Mouse (Mus musculus): ENCODE results near the gene Pus7l. TPM values are rescaled to one million over a fixed set of nuclear protein-coding genes. Genes with fewer than 3 reads are reported as not detected.
"Not testable (repeated sequence)": the region's sequence is repeated elsewhere in the genome, so short reads cannot be mapped to it uniquely, and the experiment has no call there.

The Pus7l gene
- total RNA-seq, 2 experiments from 2014 or later: 5.4 to 5.9 TPM

DNA sequence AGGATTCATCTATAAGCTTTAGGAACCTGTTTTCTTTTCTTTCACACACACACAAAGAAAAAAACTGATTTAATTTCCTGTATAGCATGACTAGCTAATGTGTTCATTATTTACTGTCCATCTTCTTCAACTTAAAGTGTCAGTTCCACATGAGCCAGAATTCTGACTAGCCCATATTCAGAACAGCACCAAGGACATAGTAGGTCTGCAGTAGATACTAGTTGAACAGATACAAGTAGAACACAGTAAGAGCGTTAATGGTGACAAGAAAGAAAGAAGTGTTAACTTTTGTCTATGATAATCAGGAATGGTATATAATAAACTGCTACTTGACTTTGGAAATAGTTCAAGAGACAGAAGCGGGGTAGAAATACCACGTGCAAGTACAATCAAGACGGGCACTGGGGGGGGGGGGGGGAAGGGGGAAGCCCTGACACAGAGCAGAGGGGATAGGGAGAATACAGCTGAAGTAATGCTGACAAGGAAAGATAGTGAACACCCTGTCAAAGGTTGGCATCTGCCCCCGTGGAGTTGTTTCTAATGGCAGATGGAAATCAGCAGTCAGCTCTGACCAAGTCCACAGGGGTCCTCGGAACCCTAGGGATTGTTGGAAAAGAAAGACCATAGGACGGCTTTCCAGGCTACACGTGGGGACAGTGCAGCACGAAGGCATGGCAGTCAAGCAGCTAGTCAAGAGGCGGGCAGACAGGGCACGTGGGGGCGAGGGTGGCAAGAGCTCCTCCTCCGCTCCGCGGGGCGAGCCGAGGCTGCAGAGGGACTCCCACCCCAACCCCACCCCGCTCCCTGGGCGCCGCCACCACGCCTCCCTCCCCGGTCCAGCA, 559 bp downstream of the Pus7l start:
- no peak for DNase-seq

DNA sequence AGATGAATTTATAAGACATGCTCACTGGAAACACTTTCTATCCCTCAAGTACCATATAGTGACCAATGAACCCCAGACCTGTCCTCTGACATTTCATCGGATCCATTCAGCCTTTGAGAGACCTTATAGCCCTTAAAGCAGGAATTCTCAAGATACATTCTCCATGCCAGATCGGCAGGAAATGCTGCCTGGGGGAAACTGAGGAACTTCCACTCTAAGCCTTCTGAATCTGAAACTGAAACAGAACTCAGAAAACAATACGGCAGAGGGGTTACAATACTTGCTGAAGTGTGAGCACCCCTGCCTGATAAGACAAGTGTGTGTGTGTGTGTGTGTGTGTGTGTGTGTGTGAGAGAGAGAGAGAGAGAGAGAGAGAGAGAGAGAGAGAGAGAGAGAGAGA, 4.1 kb downstream of the Pus7l start:
- DNase-seq: no peak

DNA sequence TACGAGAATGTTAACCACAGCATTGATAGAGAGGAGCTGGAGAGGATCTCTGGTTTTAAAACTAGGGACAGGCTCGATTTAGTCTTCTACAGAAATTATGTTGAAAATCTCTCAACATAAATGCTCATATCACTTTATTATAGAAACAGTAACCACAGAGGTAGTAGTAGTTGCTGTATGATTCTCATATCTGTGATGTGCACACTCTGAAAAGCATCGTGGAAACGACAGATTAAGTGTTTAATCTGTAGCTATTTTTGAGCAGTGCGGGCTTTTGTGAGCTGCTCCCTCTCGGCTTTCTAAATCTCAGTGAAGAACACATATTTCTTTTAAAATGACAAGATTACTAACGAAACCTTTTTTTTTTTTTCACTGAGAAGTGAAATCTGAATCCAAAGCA, 7.8 kb downstream of the Pus7l start:
- DNase-seq: no peak

DNA sequence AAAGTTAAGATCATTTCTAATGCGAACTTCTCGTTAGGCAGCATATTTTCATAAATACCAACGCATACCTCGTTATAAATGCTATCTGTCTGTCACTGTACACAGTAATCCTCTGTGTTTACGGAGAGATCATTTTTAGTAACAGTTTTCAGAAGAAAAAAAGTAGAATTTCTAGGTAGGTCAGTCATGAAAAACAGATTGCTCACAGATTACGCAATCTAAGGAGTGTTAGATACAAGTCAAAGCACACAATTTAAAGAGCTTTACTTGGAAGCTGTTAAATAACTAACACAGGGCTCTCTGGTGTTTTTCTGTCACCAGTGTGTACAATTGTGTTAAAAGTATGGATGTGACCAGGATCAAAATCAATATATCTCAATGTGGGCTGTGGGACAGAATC, 10.4 kb downstream of the Pus7l start:
- no peak for DNase-seq

DNA sequence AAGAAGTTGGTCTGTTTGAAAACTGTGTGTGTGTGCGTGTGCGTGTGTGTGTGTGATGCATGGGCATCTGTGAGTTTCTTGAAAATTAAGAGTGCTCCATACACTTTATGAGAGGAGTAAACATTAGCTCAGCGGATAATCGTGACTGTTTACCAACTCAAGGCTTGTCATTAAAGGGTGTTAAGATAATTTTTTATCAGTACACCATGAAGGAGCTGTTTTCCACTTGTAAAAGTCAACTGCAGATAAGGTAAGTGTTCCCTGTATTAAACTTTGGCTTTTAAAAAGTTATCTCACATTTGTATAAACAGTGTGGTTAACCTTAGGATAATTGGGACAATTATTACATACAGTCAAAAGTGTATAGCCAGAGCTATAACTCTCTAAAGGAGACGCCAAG, 11.0 kb downstream of the Pus7l start:
- no peak for DNase-seq

DNA sequence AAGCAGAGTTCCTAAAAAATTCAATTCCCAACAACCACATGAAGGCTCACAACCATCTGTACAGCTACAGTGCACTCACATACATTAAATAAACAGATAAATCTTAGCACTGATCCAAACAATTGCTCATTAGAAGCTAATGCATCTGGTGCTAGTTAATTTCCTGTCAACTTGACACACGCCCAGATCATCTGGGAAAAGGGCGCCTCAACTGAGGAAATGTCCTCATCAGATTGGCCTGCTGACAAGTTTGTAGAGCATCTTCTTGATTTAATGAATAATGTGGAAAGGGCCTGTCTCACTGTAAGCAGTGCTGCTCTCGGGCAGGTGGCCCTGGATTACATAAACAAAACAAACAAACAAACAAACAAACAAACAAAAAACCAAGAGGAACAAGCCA, 12.8 kb downstream of the Pus7l start:
- DNase-seq: no peak

DNA sequence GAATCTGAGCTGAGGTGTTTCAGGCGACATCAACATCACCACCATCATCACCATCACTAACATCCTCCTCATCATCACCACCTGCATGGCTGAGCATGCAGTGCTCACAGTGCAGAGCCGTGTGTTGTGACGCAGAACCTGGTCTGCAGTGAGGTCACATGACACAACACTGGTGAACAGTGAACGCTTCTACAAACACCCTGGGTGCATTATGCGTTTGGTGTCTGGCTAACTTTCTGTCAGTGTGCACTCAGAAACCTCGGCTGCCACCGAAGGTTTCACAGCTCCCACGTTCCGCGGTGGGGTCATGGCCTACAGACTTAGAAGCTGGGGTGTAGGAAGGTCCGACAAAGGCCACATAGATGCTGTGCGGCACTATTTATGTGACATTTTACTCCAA, 18.4 kb downstream of the Pus7l start:
- no peak for DNase-seq

DNA sequence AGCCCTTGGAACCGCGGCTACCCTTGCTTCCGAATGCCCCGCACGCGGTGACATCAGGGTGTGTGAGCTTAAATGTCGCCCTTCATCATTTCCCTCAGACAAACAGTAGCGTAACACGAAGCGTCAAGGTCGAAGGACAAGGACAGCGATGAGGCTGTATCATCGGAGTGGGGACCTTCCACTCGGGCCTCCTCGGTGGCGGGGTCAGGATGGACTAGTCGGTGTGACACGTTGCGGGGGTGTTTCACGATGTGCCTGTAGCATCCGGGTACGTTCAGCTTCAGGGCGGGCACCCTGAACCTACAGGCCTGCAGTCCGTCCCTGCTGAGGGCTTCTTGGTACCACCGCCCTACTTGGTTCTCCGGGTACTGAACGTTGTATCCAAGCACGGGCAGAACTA, 20.1 kb downstream of the Pus7l start:
- DNase-seq: peak; percentile 31

DNA sequence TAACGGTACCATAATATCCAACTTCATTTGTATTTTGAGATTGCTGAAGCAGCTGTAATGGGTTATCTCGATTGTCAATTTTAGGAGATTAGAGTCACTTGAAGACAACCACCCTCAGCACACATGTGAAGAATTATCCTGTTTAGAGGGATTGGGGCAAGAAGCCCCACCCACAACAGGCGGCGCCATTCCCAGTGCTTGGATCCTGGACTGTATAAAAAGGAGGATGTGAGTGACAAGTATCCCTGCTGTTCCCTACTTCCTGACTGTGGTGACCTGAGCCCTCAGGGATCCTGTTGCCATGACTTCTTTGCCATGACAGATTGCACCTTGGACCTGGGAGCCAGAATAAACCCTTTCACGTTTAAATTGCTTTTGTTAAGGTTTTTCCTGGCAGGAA, 22.4 kb downstream of the Pus7l start:
- no peak for DNase-seq

DNA sequence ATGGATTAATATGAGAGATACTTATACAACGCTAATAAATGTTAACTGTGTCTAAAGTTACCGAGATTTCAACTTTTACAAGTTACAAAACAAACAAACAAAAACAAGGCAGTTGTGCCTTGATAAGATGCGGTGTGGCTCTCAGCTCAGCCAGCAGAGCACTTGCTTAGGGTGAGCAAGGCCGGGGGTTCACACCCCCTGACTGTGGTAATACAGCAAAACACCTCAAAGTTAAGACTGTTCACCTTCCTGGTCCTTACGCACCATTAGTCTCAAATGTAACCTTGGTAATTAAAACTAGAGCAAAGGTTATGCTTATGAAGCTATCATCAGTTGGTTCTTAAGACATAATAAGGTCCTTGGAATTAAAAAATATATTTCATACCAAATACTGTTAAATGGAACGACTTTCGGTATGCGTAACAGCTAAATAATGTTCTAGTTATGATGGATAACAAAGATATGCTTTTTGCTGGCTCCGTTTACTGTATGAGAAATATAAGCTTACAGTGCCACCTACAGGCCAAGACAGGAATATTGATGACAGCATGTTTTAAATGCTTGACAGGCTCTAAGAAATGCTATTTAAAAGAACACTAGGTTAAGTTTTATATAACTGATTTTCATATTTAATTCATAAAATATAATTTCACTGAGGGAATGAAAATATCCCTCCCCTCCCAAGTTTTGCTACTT, 23.0 kb downstream of the Pus7l start:
- DNase-seq: peak; percentile 42

DNA sequence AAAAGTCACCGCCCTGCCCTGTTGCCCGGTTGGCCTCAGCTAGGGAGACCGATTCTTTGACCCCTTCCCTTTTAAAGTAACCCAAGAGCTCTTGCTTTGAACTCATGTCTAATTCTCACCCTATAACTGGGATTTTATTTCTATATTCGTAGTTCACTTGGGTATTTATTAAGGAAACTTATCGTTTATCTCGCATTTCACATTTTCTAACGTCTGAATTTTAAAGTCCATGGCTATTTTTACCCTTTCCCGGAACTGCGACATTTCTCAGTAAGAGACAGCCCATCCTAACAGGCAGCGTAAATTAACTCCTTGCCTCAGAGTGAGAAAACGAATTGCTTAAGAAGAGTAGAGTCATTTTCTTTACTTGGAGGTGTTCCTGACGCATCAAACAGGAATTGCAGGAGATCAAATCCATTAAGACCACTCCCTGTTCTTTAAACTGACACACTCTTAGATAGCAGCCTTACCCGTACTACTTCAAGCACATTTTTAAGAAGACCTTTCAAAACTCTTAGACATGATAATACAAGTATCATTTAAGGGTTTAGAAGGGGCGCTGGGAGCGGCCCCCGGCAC, 25.3 kb downstream of the Pus7l start:
- peak; percentile 10 for DNase-seq

DNA sequence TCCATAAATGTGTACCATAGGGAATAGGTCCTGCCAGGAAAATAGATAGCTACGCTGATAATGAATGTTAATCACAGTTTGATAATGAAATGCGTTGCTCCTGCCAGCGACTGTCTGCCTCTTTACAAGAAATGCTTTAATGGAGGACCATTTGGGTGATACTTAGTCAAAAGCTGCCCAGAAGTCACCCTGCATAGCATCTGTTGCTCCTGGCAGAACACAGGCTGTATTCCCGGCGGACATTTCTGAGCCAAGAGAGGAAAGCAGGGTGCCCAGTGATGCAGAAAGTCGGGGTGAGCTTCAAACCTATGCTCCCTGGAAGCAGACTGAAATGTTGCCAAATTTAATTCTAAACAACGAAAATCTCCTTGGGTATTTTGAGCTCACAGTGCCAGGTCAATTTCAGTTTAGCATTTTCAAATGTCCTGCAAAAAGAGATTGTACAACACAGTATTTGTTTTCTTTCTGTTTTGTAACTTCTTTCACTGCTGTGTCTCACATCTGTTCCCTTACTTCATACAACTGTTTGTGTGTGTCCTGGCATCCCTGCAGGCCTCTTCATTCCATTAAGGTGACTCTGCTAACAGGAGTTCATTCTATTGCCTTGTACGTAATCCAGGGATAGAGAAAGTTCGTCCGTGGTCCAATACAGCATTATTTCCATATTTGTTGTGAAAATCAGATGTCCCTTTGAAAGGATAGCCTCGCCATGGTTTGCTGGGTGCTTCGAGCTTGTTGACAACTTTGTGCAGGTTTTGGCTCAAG, 39.7 kb downstream of the Pus7l start:
- DNase-seq: peak; percentile 42

DNA sequence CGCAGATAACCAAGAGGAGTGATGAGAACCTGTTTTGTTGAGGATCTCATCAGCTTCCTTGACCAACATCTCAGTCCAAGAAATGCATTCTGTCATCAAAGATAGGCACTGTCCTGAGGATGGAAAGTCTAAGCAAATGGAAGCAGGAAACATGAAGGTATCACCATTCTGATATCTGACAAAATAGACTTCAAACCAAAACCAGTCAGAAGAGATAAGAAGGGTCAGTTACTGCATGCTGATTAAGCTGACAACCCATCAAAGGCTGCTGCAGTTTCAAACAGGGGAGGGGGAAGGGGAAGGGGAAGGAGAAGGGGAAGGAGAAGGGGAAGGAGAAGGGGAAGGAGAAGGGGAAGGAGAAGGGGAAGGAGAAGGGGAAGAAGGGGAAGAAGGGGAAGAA, 44.1 kb downstream of the Pus7l start:
- DNase-seq: no peak

DNA sequence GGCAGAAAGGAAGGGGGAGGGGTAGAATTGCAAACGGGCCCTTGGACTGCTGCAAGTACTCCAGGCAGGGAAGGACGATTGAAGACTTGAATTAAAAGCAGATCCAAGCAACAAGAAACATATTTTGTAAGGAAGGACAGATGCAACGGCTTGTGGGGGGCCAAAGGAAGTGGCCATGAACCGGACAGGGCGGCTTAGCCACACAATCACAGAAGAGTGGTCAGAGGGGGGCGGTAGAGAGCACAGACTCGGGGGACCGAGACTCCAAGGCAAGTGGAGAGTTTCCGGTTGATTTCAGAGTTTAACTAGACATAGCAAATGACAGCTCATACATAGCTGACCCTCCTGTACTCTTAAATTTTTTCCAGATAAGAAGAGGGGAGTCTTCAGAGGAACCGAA, 47.4 kb downstream of the Pus7l start:
- no peak for DNase-seq

DNA sequence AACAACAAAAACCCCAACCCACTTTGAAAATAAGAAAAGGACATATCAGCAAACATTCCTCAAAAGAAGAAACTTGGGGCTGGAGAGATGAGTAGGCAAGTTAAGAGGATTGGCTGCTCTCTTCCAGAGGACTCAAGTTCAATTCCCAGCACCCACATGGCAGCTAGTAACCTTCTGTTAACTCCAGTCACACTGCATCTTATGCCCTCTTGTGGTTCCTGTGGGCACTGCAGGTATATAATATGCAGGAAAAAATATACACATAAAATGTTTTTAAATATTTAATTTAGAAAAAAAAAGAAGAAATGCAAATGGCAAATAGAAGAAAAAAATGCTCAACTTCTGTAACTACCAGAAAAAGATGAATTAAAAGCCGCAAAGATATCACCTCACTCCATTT, 48.9 kb downstream of the Pus7l start:
- no peak for DNase-seq

DNA sequence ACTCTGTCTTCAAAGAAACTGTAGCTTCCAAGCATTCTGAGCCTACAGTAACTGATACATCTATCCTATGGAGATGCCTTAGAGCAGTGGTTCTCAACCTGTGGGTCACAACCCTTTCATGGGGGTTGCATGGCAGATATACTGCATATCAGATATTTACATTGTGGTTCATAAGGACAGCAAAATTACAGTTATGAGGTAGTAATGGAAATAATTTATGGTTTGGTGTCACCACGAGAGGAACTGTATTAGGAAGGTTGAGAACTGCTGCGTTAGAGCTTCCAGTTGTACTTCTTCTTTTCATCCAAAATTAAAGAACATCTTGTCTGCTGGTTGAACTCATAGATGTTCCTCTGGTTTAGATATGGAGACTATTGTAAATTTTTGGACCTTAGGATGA, 53.9 kb downstream of the Pus7l start:
- no peak for DNase-seq

DNA sequence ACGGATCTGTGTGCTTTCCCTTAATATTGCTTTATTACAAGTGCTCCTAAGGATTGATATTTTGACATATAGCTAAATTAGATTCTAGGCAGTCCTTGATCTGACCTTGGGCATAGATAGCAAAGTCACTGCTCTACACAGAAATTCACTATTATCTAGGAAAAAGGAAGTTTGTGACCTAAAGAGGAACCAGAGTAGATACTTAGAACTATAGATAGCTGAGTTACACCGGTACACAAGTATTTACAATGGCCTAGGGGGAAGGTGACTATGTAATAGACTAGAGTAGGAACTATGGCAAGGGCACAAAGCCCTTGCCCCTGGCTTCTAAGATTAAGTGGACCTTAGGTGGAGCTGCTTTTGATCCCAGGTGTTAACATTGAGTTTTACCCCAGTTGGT, 55.3 kb downstream of the Pus7l start:
- not testable (repeated sequence) for DNase-seq

DNA sequence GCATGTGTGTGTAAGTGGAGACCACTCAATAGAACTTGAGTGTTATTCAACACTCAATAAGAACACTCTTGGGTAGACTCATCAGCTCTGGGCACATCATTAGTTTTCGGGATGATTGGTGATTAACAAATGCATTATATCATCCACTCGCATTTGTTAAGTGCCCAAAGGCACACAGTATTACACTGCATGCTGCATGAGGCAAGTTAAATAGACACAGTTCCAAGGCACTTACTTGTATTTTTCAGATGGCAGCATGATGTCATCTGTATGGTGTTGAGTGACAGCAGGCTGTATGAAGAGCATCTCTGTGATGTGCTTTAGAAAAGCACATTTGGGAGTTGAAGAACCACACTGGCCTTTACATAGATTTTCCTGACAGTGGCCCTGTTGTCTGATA, 60.8 kb downstream of the Pus7l start:
- no peak for DNase-seq

DNA sequence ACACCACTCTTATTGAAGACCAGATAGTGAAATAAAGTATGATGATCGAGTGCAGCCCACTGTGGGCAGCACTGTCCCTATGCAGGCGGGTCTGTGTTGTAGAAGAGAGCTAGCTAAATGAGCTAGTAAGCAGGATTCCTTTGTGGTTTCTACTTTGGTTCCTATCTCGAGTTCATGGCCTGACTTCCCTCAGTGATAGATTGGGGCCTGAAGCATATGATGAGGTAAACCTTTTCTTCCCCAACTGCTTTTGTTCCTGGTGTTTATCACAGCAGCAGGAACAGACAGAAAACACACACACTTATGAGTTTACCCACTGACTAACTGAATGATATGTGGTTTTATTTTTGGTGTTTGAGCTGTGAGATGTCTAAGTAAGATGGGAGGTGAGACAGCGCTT, 62.6 kb downstream of the Pus7l start:
- no peak for DNase-seq

DNA sequence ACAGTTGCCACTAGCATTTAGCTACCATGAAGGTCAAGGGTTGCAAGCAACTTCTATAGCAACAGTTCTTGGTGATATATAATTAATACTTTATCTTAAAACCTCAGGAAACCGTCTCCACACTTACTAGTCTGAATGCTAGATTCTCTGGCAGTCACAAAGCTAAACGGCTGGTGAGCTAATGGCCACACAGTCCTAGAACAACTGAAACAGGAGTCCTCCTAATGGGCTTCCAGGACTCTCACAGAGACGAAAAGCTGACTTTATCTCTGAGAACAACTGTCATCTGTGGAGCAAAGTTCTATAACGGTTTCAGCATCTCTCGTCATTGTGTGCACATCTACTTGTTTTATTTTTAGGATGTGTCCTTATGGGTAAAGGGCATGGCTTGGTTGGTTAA, 63.1 kb downstream of the Pus7l start:
- DNase-seq: no peak

DNA sequence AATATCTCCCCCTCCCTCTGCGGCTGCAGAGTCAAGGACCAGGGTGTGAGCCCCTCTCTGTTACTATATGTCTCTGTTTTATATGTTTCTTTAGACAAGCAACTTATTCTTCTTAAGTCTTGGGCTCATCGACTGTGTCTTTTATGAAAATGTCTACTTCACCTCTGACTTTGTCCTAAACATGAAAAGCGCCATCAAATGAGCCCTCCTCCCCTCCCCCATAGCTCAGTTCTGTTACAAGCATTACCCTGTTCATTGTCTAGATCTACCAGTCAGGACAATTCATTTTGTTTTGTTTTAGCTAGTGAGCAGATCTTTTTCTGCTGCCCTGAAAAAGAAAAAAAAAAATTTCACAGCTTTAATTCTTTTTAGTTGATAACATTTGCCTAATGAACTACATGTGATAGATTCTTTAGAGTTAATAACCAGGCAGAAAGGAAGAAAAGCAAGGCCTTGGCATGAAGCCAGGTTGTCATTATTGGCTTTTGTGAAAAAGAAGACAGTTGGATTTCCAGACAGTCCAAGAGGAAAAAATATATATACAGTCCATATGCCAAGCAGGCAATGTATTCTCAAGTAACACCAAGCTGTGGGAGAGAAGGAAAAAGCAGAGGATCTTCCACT, 63.7 kb downstream of the Pus7l start:
- DNase-seq: no peak

DNA sequence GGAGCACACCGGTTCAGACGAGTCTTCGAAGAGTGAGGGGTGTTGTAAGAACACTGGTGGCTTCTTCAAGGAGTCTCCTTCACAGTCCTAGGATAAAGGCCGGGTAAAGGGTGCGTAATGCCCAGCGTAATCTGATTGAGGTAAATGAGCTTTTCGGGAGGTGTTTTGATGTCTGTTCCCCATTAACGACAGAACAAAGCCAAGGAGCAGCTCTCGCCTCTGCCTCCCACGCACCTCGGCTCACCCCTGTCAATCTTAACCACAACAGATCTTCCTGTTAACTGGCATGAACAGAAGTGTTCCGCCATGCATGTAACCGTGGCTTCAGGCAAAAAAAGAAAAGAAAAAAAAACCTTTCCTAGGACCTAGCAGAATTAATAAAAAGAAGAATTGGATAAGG, 64.6 kb downstream of the Pus7l start:
- no peak for DNase-seq

Data from adrenal gland, postnatal 10 days (tissue).